Mouse (Mus musculus): Measurements from ENCODE around the gene Ooep.
A peak's percentile ranks its signal among the peaks of the same experiment; 100 is the strongest.
"Not testable (repeated sequence)": the region's sequence is repeated elsewhere in the genome, so short reads cannot be mapped to it uniquely, and the experiment has no call there.

The Ooep gene

DNA sequence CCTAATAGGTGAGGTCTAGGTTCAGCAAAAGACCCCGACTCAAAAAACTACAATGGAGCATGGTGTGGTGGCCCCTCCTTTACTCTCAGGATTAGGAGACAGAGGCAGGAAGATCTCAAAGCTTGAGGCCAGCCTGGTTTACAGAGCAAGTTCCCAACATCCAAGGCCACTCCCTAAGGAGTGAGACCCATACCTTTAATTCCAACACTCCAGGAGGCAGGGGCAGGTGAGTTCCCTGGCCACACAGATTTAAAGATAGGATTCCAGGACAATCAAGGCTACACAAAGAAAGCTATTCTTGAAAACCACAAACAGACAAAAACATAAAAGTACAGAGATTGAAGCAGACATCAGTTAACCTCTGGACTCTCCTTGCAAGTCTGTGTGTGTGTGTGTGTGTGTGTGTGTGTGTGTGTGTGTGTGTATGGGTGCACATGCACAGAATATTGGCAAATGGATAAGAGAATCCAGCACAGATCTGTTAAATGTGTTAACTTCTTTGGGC lies 3.6 kb downstream of the Ooep start:
- Histone ChIP-seq H3K27me3 (ENCODE audit: control insufficient read depth, insufficient read depth, low read length, poor library complexity, severe bottlenecking) (no peaks in the 10 kb centered on the region), H3K36me3 (ENCODE audit: control insufficient read depth, insufficient read depth, low read length, poor library complexity, severe bottlenecking) (no peaks in the 10 kb centered on the region)
- no peak for DNase-seq (ENCODE audit: low read depth, low spot score)

DNA sequence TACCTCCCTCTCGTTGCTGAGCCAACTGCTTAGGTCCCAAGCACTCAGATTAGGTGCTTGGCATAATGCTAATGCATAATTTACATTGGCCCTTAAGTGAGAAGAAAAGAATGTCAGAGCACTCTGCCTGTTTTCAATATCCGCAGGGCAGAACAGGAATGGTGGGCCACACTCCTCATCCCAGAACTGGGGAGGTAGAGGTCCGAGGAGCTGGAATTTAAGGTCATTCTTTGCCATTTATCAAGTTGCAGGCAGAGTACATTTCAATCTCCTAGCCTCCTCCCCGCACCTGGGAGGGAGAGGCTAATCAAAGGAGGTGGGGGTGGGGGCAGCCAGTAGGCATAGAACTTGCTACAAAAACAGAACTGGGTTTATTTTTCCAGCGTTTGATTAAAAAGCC lies 4.1 kb downstream of the Ooep start:
- no peak for DNase-seq (ENCODE audit: low read depth, low spot score)
- Histone ChIP-seq H3K36me3 (ENCODE audit: control insufficient read depth, insufficient read depth, low read length, poor library complexity, severe bottlenecking) (no peaks in the 10 kb centered on the region), H3K27me3 (ENCODE audit: control insufficient read depth, insufficient read depth, low read length, poor library complexity, severe bottlenecking) (no peaks in the 10 kb centered on the region)

DNA sequence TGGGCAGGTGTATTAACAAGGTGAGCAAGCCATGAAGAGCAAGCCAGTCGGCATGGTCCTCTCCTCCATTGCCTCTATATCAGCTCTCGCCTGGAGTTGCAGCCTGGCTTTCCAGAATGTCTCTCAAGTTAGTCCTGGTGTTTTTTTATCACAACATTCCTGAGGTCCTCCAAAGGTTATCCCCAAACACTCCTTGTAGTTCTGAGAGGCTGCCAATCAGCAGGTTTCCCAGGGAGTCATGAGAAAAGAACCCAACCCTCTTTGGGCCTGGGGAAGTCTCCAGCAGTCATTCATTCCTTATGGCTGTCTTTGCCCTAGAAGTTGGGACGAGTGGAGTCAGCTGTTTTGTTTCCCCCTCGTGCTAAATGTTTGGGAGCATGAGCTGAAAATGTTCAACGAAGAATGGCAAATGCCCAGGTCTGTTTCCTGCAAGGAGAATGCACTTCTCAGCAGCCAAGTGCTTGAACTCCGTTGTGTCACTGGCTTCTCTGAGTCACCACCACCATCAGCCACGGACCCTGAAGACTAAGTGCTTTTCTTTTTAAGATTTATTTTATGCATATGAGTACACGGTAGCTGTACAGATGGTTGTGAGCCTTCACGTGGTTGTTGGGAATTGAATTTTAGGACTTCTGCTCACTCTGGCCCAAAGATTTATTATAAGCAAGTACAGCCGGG lies 5.6 kb downstream of the Ooep start:
- Histone ChIP-seq H3K36me3 (ENCODE audit: control insufficient read depth, insufficient read depth, low read length, poor library complexity, severe bottlenecking) (no peaks in the 10 kb centered on the region), H3K27me3 (ENCODE audit: control insufficient read depth, insufficient read depth, low read length, poor library complexity, severe bottlenecking) (no peaks in the 10 kb centered on the region)
- no peak for DNase-seq (ENCODE audit: low read depth, low spot score)

DNA sequence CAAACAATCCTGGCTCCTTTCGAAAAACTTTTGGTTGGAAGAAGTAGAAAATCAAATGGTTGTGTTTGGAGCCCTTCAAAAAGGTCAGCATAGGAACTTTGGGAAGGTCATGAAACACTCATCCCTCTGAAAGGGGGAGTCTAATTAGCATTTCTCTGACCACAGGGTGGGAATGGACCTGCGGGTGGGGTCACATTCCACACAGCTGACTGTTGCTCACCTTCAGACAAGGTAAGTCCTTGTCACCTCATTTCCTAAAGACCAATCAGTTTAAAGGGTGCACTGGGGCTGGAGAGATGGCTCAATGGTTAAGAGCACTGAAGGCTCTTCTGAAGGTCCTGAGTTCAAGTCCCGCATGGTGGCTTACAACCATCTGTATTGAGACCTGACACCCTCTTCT lies 7.1 kb downstream of the Ooep start:
- Histone ChIP-seq H3K36me3 (ENCODE audit: control insufficient read depth, insufficient read depth, low read length, poor library complexity, severe bottlenecking) (no peaks in the 10 kb centered on the region), H3K27me3 (ENCODE audit: control insufficient read depth, insufficient read depth, low read length, poor library complexity, severe bottlenecking) (no peaks in the 10 kb centered on the region)
- DNase-seq (ENCODE audit: low read depth, low spot score), result no peak

DNA sequence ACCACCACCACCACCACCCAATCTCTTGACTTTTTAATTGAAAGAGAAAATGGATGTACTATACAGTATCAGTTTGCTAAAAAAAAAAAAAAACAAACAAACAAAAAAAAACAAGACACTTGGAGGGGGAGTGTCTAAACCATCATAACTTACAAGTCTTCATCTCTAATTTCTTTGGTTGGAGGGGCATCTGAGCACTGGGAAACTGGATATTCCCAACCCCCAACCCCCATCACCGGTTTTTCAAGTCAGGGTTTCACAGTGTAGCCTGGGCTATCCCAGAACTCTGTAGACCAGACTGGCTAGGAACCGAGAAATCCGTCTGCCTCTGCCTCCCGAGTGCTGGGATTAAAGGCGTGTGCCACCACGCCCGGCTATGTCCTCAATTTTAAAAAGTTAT lies 8.7 kb downstream of the Ooep start:
- DNase-seq (ENCODE audit: low read depth, low spot score), result no peak
- H3K27me3 ChIP-seq (ENCODE audit: control insufficient read depth, insufficient read depth, low read length, poor library complexity, severe bottlenecking), result no peaks in the 10 kb centered on the region
- H3K36me3 ChIP-seq (ENCODE audit: control insufficient read depth, insufficient read depth, low read length, poor library complexity, severe bottlenecking), result no peaks in the 10 kb centered on the region

DNA sequence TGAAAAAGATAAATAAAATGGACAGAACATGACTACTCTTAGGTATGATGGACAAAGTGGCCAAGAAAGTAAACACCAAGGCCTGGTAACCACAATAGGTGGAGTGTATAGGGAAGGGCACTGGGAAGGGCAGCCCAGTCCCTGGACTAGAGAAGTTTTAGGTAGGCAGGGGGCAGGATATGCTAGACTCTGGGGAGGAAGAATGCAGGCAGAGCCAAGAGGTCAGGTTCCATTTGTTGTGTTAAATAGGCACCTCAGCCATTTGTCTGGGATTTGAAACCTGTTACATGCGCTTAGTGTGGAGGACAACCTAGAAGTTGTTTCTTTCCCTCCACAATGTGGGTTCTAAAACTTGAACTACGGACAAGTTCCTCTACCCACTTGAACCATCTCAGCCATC lies 9.2 kb downstream of the Ooep start:
- DNase-seq (ENCODE audit: low read depth, low spot score), result no peak
- no peaks in the 10 kb centered on the region for H3K36me3 ChIP-seq (ENCODE audit: control insufficient read depth, insufficient read depth, low read length, poor library complexity, severe bottlenecking)
- H3K27me3 ChIP-seq (ENCODE audit: control insufficient read depth, insufficient read depth, low read length, poor library complexity, severe bottlenecking), result no peaks in the 10 kb centered on the region; the same call in 1 of the 2 replicates

DNA sequence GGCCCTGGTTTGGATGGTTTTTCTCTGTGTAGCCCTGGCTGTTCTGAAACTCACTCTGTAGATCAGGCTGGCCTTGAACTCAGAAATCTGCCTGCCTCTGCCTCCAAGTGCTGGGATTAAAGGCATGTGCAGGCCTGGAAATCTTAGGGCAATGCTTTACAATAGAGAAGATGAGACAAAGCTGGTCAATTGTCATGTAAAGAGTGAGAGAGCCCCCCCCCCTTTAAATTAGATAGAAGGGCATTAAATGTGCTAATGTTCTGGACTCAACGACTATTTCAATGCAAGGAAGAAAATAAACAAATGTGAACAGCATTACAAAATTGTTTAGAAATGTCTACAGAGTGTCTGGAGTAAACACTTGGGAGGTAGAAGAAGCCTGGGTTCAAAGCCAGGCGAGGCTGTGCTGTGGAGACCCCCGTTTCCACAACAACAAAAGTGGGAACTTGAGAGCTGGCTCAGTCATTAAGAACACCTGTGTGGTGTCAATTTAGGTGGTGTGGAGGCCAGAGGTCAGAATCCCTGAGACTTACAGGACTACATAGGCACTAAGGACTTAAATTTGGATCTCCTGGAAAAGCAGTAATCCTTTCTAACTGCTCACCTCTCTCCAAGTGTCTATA lies 9.7 kb downstream of the Ooep start:
- Histone ChIP-seq H3K36me3 (ENCODE audit: control insufficient read depth, insufficient read depth, low read length, poor library complexity, severe bottlenecking) (no peaks in the 10 kb centered on the region), H3K27me3 (ENCODE audit: control insufficient read depth, insufficient read depth, low read length, poor library complexity, severe bottlenecking) (no peaks in the 10 kb centered on the region; the same call in 1 of the 2 replicates)
- DNase-seq (ENCODE audit: low read depth, low spot score), result no peak

DNA sequence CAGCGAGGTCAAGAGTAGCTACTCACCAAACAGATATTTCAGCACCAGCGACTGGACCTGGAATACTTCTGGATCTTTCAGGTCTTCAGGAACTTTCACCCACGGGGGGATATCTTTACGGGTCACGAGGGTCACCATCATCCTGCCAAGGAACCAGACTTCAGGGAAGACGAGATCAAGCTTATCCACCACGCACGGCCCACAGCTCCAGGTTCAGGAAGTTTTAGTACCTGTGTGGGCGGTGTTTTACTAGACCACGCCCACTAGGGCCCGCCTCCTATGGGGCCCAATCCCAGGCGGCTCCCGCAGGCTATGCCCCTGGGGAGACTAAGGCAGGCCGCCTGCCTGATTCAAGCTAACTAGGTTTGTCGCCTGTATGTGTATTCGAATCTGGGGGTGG lies 10.6 kb downstream of the Ooep start, which contains the start of gene Dppa5a:
TSS of gene Dppa5a (minus strand) at position 219 of the 400 bp plus-strand sequence.
- H3K36me3 ChIP-seq (ENCODE audit: control insufficient read depth, insufficient read depth, low read length, poor library complexity, severe bottlenecking), result not testable (repeated sequence)

DNA sequence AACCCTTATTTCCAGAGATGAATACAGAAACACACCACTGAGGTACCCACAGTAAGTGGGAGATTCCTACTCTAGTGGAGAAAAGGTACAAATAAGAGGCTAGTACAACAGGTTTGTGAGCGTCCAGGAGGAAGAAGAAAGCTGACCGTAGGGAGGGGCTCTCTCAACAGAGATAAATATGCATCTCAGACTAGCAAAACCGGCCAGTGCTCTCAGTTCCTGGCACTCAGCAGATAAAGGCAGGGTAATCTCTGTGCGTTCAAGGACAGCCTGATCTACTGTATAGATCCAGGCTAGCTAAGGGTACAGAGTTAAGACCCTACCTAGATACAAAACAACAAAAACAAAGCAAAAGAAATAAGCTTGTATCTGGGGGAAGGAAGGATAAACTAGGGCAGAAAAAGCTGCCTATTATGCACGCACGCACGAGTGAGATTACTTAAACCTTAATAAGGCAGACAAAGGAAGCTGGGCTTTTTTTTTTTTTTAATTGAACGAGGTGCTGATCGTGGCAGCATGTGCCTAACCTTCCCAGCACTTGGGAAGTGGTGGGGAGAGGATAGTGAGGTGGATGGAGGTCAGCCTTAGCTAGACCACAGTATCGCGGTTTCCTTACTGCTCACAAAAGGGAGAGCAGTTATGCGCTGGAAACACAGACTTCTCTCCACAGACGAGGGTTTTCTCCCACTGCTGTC lies 12.5 kb downstream of the Ooep start:
- DNase-seq (ENCODE audit: low read depth, low spot score), result no peak
- Histone ChIP-seq H3K27me3 (ENCODE audit: control insufficient read depth, insufficient read depth, low read length, poor library complexity, severe bottlenecking) (no peaks in the 10 kb centered on the region; the same call in 1 of the 2 replicates), H3K36me3 (ENCODE audit: control insufficient read depth, insufficient read depth, low read length, poor library complexity, severe bottlenecking) (no peaks in the 10 kb centered on the region)

More for the DNA sequence above, 10.6 kb downstream of the Ooep start, which contains the start of gene Dppa5a:
- not testable (repeated sequence) for H3K27me3 ChIP-seq (ENCODE audit: control insufficient read depth, insufficient read depth, low read length, poor library complexity, severe bottlenecking); DNase-seq (ENCODE audit: low read depth, low spot score)

DNA sequence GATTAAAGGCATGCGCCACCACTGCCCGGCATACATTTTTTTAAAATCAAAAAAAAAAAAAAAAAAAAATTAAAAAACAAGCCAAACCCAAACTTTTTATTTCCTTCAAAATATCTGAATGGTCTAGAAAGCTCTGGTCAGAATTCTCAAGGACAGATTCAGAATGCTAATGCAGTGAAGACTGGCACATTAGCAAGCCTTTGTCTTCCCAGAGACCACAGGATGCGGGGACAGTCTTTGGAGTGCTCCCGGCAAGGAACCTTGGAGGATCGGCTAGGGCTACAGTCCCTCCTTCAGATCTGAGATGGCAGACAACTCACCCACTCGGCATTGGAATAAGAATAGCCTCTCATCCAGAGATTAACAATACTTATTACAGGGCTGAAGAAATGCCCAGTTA lies 13.8 kb downstream of the Ooep start:
- no peaks in the 10 kb centered on the region; the same call in 1 of the 2 replicates for H3K27me3 ChIP-seq (ENCODE audit: control insufficient read depth, insufficient read depth, low read length, poor library complexity, severe bottlenecking)
- no peak for DNase-seq (ENCODE audit: low read depth, low spot score)
- no peaks in the 10 kb centered on the region for H3K36me3 ChIP-seq (ENCODE audit: control insufficient read depth, insufficient read depth, low read length, poor library complexity, severe bottlenecking)

DNA sequence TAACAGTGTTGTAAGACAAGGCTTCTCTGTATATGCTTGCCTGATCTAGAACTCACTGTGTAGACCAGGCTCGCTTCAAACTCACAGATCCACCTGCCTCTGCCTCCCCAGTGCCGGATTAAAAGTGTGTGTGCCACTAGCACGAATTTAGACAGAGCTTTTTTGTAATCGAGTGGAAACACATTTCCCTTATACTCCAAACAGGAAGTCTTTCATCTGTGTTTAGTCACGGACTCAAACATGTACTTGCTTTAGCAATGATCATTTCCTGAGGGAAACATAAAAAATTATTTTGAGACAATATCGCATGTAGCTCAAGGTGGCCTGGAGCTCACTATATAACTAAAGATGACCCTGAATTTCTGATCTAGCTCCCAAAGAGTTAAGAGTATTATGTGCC lies 15.2 kb downstream of the Ooep start:
- DNase-seq (ENCODE audit: low read depth, low spot score), result no peak

DNA sequence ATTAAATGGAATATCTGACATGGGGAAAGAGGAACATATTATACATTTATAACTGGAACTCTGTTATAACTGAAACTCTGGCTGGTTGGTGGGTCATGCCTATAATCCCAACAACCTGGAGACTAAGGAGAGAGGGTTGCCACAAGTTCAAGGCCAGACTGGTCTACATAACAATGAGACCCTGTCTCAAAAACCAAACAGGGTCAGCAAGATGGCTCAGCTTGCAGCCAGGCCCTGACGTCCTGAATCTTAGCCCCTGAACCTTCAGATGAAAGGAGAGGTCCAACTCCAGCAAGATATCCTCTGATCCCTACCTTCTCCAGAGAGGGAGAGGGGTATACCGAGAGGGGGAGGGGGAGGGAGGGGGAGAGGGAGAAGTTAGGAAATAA lies 18.0 kb downstream of the Ooep start:
- no peaks in the 10 kb centered on the region; the same call in 1 of the 2 replicates for H3K27me3 ChIP-seq (ENCODE audit: control insufficient read depth, insufficient read depth, low read length, poor library complexity, severe bottlenecking)
- no peak for DNase-seq (ENCODE audit: low read depth, low spot score)
- H3K36me3 ChIP-seq (ENCODE audit: control insufficient read depth, insufficient read depth, low read length, poor library complexity, severe bottlenecking), result no peaks in the 10 kb centered on the region

More for the DNA sequence above, 15.2 kb downstream of the Ooep start:
- H3K36me3 ChIP-seq (ENCODE audit: control insufficient read depth, insufficient read depth, low read length, poor library complexity, severe bottlenecking), result no peaks in the 10 kb centered on the region
- H3K27me3 ChIP-seq (ENCODE audit: control insufficient read depth, insufficient read depth, low read length, poor library complexity, severe bottlenecking), result no peaks in the 10 kb centered on the region; the same call in 1 of the 2 replicates

DNA sequence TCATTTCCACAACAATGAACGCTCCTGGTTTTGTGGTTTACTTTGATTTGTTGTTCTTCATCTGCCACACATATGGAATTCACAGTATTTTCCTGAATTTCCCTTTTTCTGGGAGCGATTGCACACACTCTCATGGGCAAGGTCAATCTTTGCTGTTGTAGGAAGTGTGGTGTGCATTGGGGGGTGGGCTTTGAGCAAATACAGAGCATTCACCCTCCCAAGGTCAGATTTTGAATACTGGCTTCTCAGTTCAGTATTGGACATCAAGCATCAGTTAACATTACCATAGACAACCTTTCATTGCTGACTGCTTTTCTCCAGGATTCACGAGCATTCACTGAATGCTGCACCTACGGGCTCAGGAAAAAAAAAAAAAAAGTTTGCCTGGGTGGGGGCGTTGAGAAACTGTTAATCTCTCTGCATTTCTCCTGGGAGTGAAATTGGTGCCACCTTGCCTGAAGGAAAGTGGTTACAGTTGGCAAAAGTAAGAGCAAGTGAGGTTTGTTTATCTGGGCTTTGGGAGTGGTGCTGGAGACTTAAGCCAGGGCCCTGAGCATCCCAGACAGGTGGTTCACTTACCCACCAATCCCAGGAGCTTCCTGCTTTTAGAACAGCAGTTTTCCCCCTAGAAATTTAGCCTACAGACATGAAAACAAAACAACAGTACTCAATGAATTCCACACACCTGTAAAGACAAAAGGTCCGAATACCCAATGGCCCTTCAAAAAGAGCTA lies 18.6 kb downstream of the Ooep start:
- Histone ChIP-seq H3K27me3 (ENCODE audit: control insufficient read depth, insufficient read depth, low read length, poor library complexity, severe bottlenecking) (no peaks in the 10 kb centered on the region; the same call in 1 of the 2 replicates), H3K36me3 (ENCODE audit: control insufficient read depth, insufficient read depth, low read length, poor library complexity, severe bottlenecking) (no peaks in the 10 kb centered on the region)
- no peak for DNase-seq (ENCODE audit: low read depth, low spot score)

DNA sequence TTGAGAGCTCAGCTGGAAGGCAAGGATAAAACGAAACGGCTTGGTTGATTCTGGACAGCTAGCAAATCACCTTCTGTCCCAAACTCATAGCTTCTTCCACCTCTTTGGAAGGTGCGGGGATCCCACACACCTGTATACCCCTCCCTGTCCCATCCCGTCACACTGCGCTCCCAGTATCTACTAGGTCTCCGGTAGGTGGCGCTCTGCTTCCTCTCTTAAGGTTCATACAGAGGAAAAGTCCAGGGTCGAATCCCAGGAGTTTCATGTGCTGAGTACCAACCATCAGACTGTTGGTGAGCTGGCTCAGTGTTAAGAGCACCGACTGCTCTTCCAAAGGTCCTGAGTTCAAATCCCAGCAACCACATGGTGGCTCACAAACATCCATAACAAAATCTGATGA lies 20.5 kb downstream of the Ooep start:
- DNase-seq (ENCODE audit: low read depth, low spot score), result peak; percentile 72
- no peaks in the 10 kb centered on the region for H3K36me3 ChIP-seq (ENCODE audit: control insufficient read depth, insufficient read depth, low read length, poor library complexity, severe bottlenecking)
- no peaks in the 10 kb centered on the region for H3K27me3 ChIP-seq (ENCODE audit: control insufficient read depth, insufficient read depth, low read length, poor library complexity, severe bottlenecking)

Measured in splenic B cell, adult 2 months (primary cell).